ENCODE assay signal across 7 mouse cellular contexts in the genomic region with DNA sequence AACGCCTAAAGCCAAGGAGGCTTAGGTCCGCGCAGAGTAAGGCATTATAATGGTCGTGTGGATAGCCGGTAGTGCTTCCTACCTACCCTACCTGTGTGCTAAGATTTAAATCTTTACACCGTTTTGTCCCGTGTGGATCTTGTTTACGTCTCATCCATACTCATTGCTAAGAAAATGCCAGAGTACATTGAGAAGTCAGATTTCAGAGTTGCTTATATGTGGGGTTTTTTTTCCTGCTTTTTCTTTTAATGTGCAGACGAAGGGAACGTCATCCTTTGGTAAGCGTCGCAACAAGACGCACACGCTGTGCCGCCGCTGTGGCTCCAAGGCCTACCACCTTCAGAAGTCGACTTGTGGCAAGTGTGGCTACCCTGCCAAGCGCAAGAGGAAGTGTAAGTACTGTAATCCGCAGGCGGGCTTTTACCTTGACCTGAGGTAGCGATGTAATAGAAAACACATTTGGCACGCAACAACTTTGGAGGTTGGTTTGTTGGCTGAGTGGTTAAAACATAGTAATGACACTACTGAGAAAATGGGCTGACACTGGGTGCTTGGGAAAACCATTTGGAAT. TPM values are rescaled to one million over a fixed set of nuclear protein-coding genes. Genes with fewer than 3 reads are reported as not detected.
DNase-seq lines count a peak whose midpoint lies in the region; ATAC-seq and TF ChIP-seq lines count a peak whose summit lies in the region.

No protein-coding gene starts in this region.

- H3K9ac ChIP-seq in embryonic facial prominence, embryonic 13.5 days, result peak overlapping the region; percentile 97
- H3K9ac ChIP-seq in intestine, postnatal 0 days (ENCODE audit: low read depth, low read length), result peak overlapping the region; percentile 92
- peak overlapping the region; percentile 90 for H3K9ac ChIP-seq in midbrain, embryonic 12.5 days (replicated peaks)

- TF ChIP-seq POLR2A in spleen, adult 2 months (IDR thresholded peaks at IDR 0.05; ENCODE audit: low read depth, low read length), result no peak; the same call in 1 of the 2 replicates

- H3K27ac ChIP-seq in spleen, adult 2 months (ENCODE audit: insufficient read depth, low read length), result peak overlapping the region; percentile 82
- peak overlapping the region; percentile 93 for H3K27ac ChIP-seq in embryonic facial prominence, embryonic 13.5 days
- H3K27ac ChIP-seq in intestine, postnatal 0 days (ENCODE audit: low read depth, low read length), result peak overlapping the region; percentile 88
- H3K27ac ChIP-seq in midbrain, embryonic 12.5 days (replicated peaks), result peak overlapping the region; percentile 88

- DNase-seq in spleen, adult 2 months (ENCODE audit: low read depth in 1 of 2, low spot score in 2 of 2), result peak in 1 of 2 experiments; percentile 27
- DNase-seq in spleen, postnatal 4 days (ENCODE audit: low spot score in 2 of 2), result no peak
- no peak for DNase-seq in frontal cortex, postnatal 10 days (ENCODE audit: low spot score in 2 of 2)
- DNase-seq in right cerebral cortex, adult 2 months (ENCODE audit: low spot score in 2 of 2), result no peak

- under 1% methylated on average over 22 of the region's 22 CpGs for WGBS in spleen, adult 2 months
- whole genome bisulfite sequencing in embryonic facial prominence, embryonic 13.5 days, result 2% methylated on average over 22 of the region's 22 CpGs
- WGBS in intestine, postnatal 0 days, result 1% methylated on average over 22 of the region's 22 CpGs
- 3% methylated on average over 22 of the region's 22 CpGs for WGBS in midbrain, embryonic 12.5 days

- H3K27me3 ChIP-seq in spleen, adult 2 months (ENCODE audit: control insufficient read depth, insufficient read depth, low read length), result no peaks in the 10 kb centered on the region
- H3K27me3 ChIP-seq in embryonic facial prominence, embryonic 13.5 days, result no peaks in the 10 kb centered on the region
- no peaks in the 10 kb centered on the region for H3K27me3 ChIP-seq in intestine, postnatal 0 days (replicated peaks; ENCODE audit: control insufficient read depth, insufficient read depth, low read length)
- no peaks in the 10 kb centered on the region for H3K27me3 ChIP-seq in midbrain, embryonic 12.5 days

- peak overlapping the region; percentile 69 for H3K4me2 ChIP-seq in embryonic facial prominence, embryonic 13.5 days
- H3K4me2 ChIP-seq in intestine, postnatal 0 days (replicated peaks; ENCODE audit: low read depth), result peak overlapping the region; percentile 70
- H3K4me2 ChIP-seq in midbrain, embryonic 12.5 days (replicated peaks), result peak overlapping the region; percentile 75

- peak overlapping the region; percentile 85 for H3K4me3 ChIP-seq in spleen, adult 2 months (ENCODE audit: extremely low read depth, insufficient read depth, insufficient read length)
- H3K4me3 ChIP-seq in embryonic facial prominence, embryonic 13.5 days, result peak overlapping the region; percentile 98
- H3K4me3 ChIP-seq in intestine, postnatal 0 days (ENCODE audit: low read depth, low read length), result peak overlapping the region; percentile 92
- H3K4me3 ChIP-seq in midbrain, embryonic 12.5 days, result peak overlapping the region; percentile 86

- TF ChIP-seq CTCF in spleen, adult 2 months (IDR thresholded peaks at IDR 0.05; ENCODE audit: extremely low read depth, insufficient read depth, insufficient read length, insufficient replicate concordance), result no peak
- no peak for TF ChIP-seq CTCF in intestine, postnatal 0 days (IDR thresholded peaks at IDR 0.05; ENCODE audit: low read depth)

- no peaks in the 10 kb centered on the region; the same call in 1 of the 2 replicates for H3K4me1 ChIP-seq in spleen, adult 2 months (ENCODE audit: control insufficient read depth, insufficient read depth, insufficient read length)
- H3K4me1 ChIP-seq in embryonic facial prominence, embryonic 13.5 days, result peaks cover 12% of the 10 kb centered on the region
- H3K4me1 ChIP-seq in intestine, postnatal 0 days (replicated peaks; ENCODE audit: control insufficient read depth, insufficient read depth, low read length), result no peaks in the 10 kb centered on the region
- H3K4me1 ChIP-seq in midbrain, embryonic 12.5 days, result peaks cover 16% of the 10 kb centered on the region

- H3K36me3 ChIP-seq in spleen, adult 2 months (ENCODE audit: control insufficient read depth, insufficient read depth, low read length), result peaks cover 25% of the 10 kb centered on the region
- H3K36me3 ChIP-seq in embryonic facial prominence, embryonic 13.5 days, result peaks cover 46% of the 10 kb centered on the region
- H3K36me3 ChIP-seq in intestine, postnatal 0 days (ENCODE audit: control insufficient read depth, insufficient read depth), result peaks cover 43% of the 10 kb centered on the region
- H3K36me3 ChIP-seq in midbrain, embryonic 12.5 days, result peaks cover 46% of the 10 kb centered on the region

- ATAC-seq in embryonic facial prominence, embryonic 13.5 days (ENCODE audit: insufficient number of reproducible peaks, insufficient read depth, low FRiP score, low TSS enrichment, low read depth), result no peak
- ATAC-seq in intestine, postnatal 0 days, result no peak; the same call in 1 of the 2 replicates
- ATAC-seq in midbrain, embryonic 12.5 days (ENCODE audit: low FRiP score, low read depth), result no peak

- no peaks in the 10 kb centered on the region for H3K9me3 ChIP-seq in embryonic facial prominence, embryonic 13.5 days
- H3K9me3 ChIP-seq in intestine, postnatal 0 days (ENCODE audit: control insufficient read depth), result no peaks in the 10 kb centered on the region
- no peaks in the 10 kb centered on the region for H3K9me3 ChIP-seq in midbrain, embryonic 12.5 days

RNA-seq across cellular contexts. Expression of gene Rpl37, which starts 0.7 kb away (rescaled TPM):
- 670 and 900 TPM in 2 replicates for polyA plus RNA-seq in spleen, adult 2 months (2012; rRNA removed)
- polyA plus RNA-seq in embryonic facial prominence, embryonic 13.5 days (2015; fragmentation: Nextera tagmentation; extraction: Ambion mirVana), result 596 and 689 TPM in 2 replicates
- polyA plus RNA-seq in intestine, postnatal 0 days (2015; fragmentation: Nextera tagmentation; extraction: Ambion mirVana), result 520 and 549 TPM in 2 replicates
- 417 and 438 TPM in 2 replicates for polyA plus RNA-seq in midbrain, embryonic 12.5 days (2016; fragmentation: Nextera tagmentation; extraction: Ambion mirVana)

RNA-seq across cellular contexts. Expression of gene Card6, which starts 8.8 kb away (rescaled TPM):
- 9.2 and 9.6 TPM in 2 replicates for polyA plus RNA-seq in spleen, adult 2 months (2012; rRNA removed)
- 0.77 and 1.3 TPM in 2 replicates for polyA plus RNA-seq in embryonic facial prominence, embryonic 13.5 days (2015; fragmentation: Nextera tagmentation; extraction: Ambion mirVana)
- polyA plus RNA-seq in intestine, postnatal 0 days (2015; fragmentation: Nextera tagmentation; extraction: Ambion mirVana), result 1.5 and 2.1 TPM in 2 replicates
- 0.84 and 1.2 TPM in 2 replicates for polyA plus RNA-seq in midbrain, embryonic 12.5 days (2016; fragmentation: Nextera tagmentation; extraction: Ambion mirVana)

RNA-seq across cellular contexts. Expression of gene Prkaa1, which starts 26.5 kb away (rescaled TPM):
- polyA plus RNA-seq in spleen, adult 2 months (2012; rRNA removed), result 2.6 and 3.0 TPM in 2 replicates
- 16.6 and 18.7 TPM in 2 replicates for polyA plus RNA-seq in embryonic facial prominence, embryonic 13.5 days (2015; fragmentation: Nextera tagmentation; extraction: Ambion mirVana)
- 16.6 and 17.8 TPM in 2 replicates for polyA plus RNA-seq in intestine, postnatal 0 days (2015; fragmentation: Nextera tagmentation; extraction: Ambion mirVana)
- polyA plus RNA-seq in midbrain, embryonic 12.5 days (2016; fragmentation: Nextera tagmentation; extraction: Ambion mirVana), result 14.6 and 16.2 TPM in 2 replicates

RNA-seq across cellular contexts. Expression of gene C7, which starts 53.6 kb away (rescaled TPM):
- 0.07 and 0.11 TPM in 2 replicates for polyA plus RNA-seq in spleen, adult 2 months (2012; rRNA removed)
- not detected in 2 replicates for polyA plus RNA-seq in embryonic facial prominence, embryonic 13.5 days (2015; fragmentation: Nextera tagmentation; extraction: Ambion mirVana)
- 0.07 and 0.08 TPM in 2 replicates for polyA plus RNA-seq in intestine, postnatal 0 days (2015; fragmentation: Nextera tagmentation; extraction: Ambion mirVana)
- polyA plus RNA-seq in midbrain, embryonic 12.5 days (2016; fragmentation: Nextera tagmentation; extraction: Ambion mirVana), result 0.06 TPM in 1 of 2 replicates, not detected in the other
